Mouse (Mus musculus): Measurements from ENCODE around the gene Catsper1.

GRCm38 (mm10) chr19:5348526-5349501, 13.3 kb downstream of the Catsper1 start:
- TF ChIP-seq CTCF (IDR thresholded peaks at IDR 0.05; ENCODE audit: control insufficient read depth, insufficient read depth, insufficient read length) (peak; percentile 13), CEBPB (IDR thresholded peaks at IDR 0.05; ENCODE audit: low read depth) (no peak), MAX (IDR thresholded peaks at IDR 0.05) (no peak), MYOD1 (IDR thresholded peaks at IDR 0.05; ENCODE audit: control insufficient read depth, insufficient read length, low read depth) (no peak), MYOG (IDR thresholded peaks at IDR 0.05; ENCODE audit: control insufficient read depth, extremely low read depth, insufficient read length) (no peak), USF1 (IDR thresholded peaks at IDR 0.05; ENCODE audit: low read depth) (no peak)

Measured in C2C12 (cell line).